Mouse (Mus musculus) adrenal gland, postnatal 4 days (tissue): ENCODE results near the gene Plpp6. TPM values are rescaled to one million over a fixed set of nuclear protein-coding genes. Genes with fewer than 3 reads are reported as not detected.
A peak's percentile ranks its signal among the peaks of the same experiment; 100 is the strongest.
"Not testable (repeated sequence)": the region's sequence is repeated elsewhere in the genome, so short reads cannot be mapped to it uniquely, and the experiment has no call there.

Experiments used
- DNase-seq, 2 experiments: peaks; one replicate each; pipeline ENCODE4 v3.0.0; 2021 to 2022; ENCODE audit warnings: low spot score in 2 of 2, mixed read lengths in 2 of 2
- total RNA-seq, 2 experiments: library from RNA; stranded (reverse); gene quantifications; 2 replicates each; pipeline ENCODE4 v1.2.3; 2021

Plpp6 gene
- total RNA-seq, 2 experiments from 2014 or later: 22.7 to 26.9 TPM

- DNase-seq: peak; percentile 51 to 60
Measured at GRCm38 (mm10) chr19:28974862-28975611, 11.3 kb downstream of the Plpp6 start.

GRCm38 (mm10) chr19:28982617-28983016 lies 18.9 kb downstream of the Plpp6 start:
- DNase-seq: no peak

- no peak for DNase-seq
Measured at GRCm38 (mm10) chr19:28989515-28989914, 25.8 kb downstream of the Plpp6 start.

- DNase-seq: peak; percentile 96 to 97
Measured at GRCm38 (mm10) chr19:28990194-28990589, 26.4 kb downstream of the Plpp6 start, which contains the start of gene Cdc37l1. Gene Cdc37l1, plus strand, starts transcription at chr19:28990352.

GRCm38 (mm10) chr19:28990590-28991221 lies 27.0 kb downstream of the Plpp6 start:
- DNase-seq: no peak

- no peak for DNase-seq
Measured at GRCm38 (mm10) chr19:28991391-28991790, 27.6 kb downstream of the Plpp6 start.

GRCm38 (mm10) chr19:28994870-28995269 lies 31.1 kb downstream of the Plpp6 start:
- DNase-seq: no peak

- no peak for DNase-seq
Measured at GRCm38 (mm10) chr19:28995366-28995765, 31.6 kb downstream of the Plpp6 start.

GRCm38 (mm10) chr19:28997976-28998630 lies 34.4 kb downstream of the Plpp6 start:
- no peak for DNase-seq

GRCm38 (mm10) chr19:29000321-29000720 lies 36.6 kb downstream of the Plpp6 start:
- DNase-seq: not testable (repeated sequence)

- no peak for DNase-seq
Measured at GRCm38 (mm10) chr19:29008069-29008706, 44.4 kb downstream of the Plpp6 start.

GRCm38 (mm10) chr19:29009046-29009445 lies 45.3 kb downstream of the Plpp6 start:
- DNase-seq: no peak

GRCm38 (mm10) chr19:29011355-29011990 lies 47.7 kb downstream of the Plpp6 start:
- no peak for DNase-seq

GRCm38 (mm10) chr19:29014466-29015055 lies 50.8 kb downstream of the Plpp6 start:
- no peak for DNase-seq

- DNase-seq: no peak
Measured at GRCm38 (mm10) chr19:29015410-29016203, 51.9 kb downstream of the Plpp6 start.

GRCm38 (mm10) chr19:29016204-29016765 lies 52.5 kb downstream of the Plpp6 start:
- DNase-seq: no peak
